Mouse (Mus musculus): ENCODE data around the gene Evl. TPM values are rescaled to one million over a fixed set of nuclear protein-coding genes. Genes with fewer than 3 reads are reported as not detected.
A peak's percentile ranks its signal among the peaks of the same experiment; 100 is the strongest.

Evl gene
- total and polyA plus RNA-seq, 2 experiments from 2014 or later: 230 to 285 TPM

- no peak for TF ChIP-seq CTCF (IDR thresholded peaks at IDR 0.05)
- H3K9me3 ChIP-seq (ENCODE audit: low read length): no peaks in the 10 kb centered on the region
- ATAC-seq (ENCODE audit: low FRiP score): no peak
- no peak overlapping the region for H3K4me2 ChIP-seq (ENCODE audit: low read depth, low read length, poor library complexity, severe bottlenecking)
- H3K4me3 ChIP-seq (ENCODE audit: low read depth, low read length): no peak overlapping the region
- H3K4me1 ChIP-seq (ENCODE audit: insufficient read depth, low read length): peaks cover 3% of the 10 kb centered on the region; the same call in 1 of the 2 replicates
- no peak overlapping the region for H3K9ac ChIP-seq (replicated peaks; ENCODE audit: low read length, poor library complexity, severe bottlenecking)
- DNase-seq (ENCODE audit: low spot score): peak; percentile 18
- H3K27me3 ChIP-seq (ENCODE audit: insufficient read depth, low read length): no peaks in the 10 kb centered on the region
- 18% methylated on average over 12 of the region's 12 CpGs for WGBS
- H3K27ac ChIP-seq (ENCODE audit: low read depth, low read length): no peak overlapping the region
- H3K36me3 ChIP-seq (ENCODE audit: insufficient read depth, low read length): no peaks in the 10 kb centered on the region
Observed at GRCm38 (mm10) chr12:108564910-108565506, 10.5 kb downstream of the Evl start.

GRCm38 (mm10) chr12:108579156-108579871 lies 24.8 kb downstream of the Evl start:
- Histone ChIP-seq H3K4me3 (ENCODE audit: low read depth, low read length) (no peak overlapping the region), H3K9me3 (ENCODE audit: low read length) (no peaks in the 10 kb centered on the region), H3K4me2 (ENCODE audit: low read depth, low read length, poor library complexity, severe bottlenecking) (no peak overlapping the region), H3K27me3 (ENCODE audit: insufficient read depth, low read length) (no peaks in the 10 kb centered on the region), H3K9ac (replicated peaks; ENCODE audit: low read length, poor library complexity, severe bottlenecking) (no peak overlapping the region), H3K36me3 (ENCODE audit: insufficient read depth, low read length) (no peaks in the 10 kb centered on the region; the same call in 1 of the 2 replicates), H3K27ac (ENCODE audit: low read depth, low read length) (no peak overlapping the region), H3K4me1 (ENCODE audit: insufficient read depth, low read length) (no peaks in the 10 kb centered on the region)
- DNase-seq (ENCODE audit: low spot score) (no peak), ATAC-seq (ENCODE audit: low FRiP score) (no peak)
- no peak for TF ChIP-seq CTCF (IDR thresholded peaks at IDR 0.05)
- WGBS: 76% methylated on average over 7 of the region's 7 CpGs

- Histone ChIP-seq H3K9me3 (ENCODE audit: low read length) (no peaks in the 10 kb centered on the region), H3K4me3 (ENCODE audit: low read depth, low read length) (no peak overlapping the region), H3K27ac (ENCODE audit: low read depth, low read length) (no peak overlapping the region), H3K27me3 (ENCODE audit: insufficient read depth, low read length) (no peaks in the 10 kb centered on the region), H3K4me1 (ENCODE audit: insufficient read depth, low read length) (no peaks in the 10 kb centered on the region), H3K36me3 (ENCODE audit: insufficient read depth, low read length) (no peaks in the 10 kb centered on the region; the same call in 1 of the 2 replicates), H3K9ac (replicated peaks; ENCODE audit: low read length, poor library complexity, severe bottlenecking) (no peak overlapping the region), H3K4me2 (ENCODE audit: low read depth, low read length, poor library complexity, severe bottlenecking) (no peak overlapping the region)
- ATAC-seq (ENCODE audit: low FRiP score): no peak
- 74% methylated on average over 1 of the region's 1 CpGs for WGBS
- no peak for DNase-seq (ENCODE audit: low spot score)
- no peak for TF ChIP-seq CTCF (IDR thresholded peaks at IDR 0.05)
Observed at GRCm38 (mm10) chr12:108583775-108584174, 29.3 kb downstream of the Evl start.

- no peak for ATAC-seq (ENCODE audit: low FRiP score)
- Histone ChIP-seq H3K36me3 (ENCODE audit: insufficient read depth, low read length) (no peaks in the 10 kb centered on the region), H3K9ac (replicated peaks; ENCODE audit: low read length, poor library complexity, severe bottlenecking) (no peak overlapping the region), H3K4me2 (ENCODE audit: low read depth, low read length, poor library complexity, severe bottlenecking) (no peak overlapping the region), H3K4me3 (ENCODE audit: low read depth, low read length) (no peak overlapping the region), H3K4me1 (ENCODE audit: insufficient read depth, low read length) (no peaks in the 10 kb centered on the region), H3K27ac (ENCODE audit: low read depth, low read length) (no peak overlapping the region), H3K27me3 (ENCODE audit: insufficient read depth, low read length) (no peaks in the 10 kb centered on the region), H3K9me3 (ENCODE audit: low read length) (no peaks in the 10 kb centered on the region)
- no peak for TF ChIP-seq CTCF (IDR thresholded peaks at IDR 0.05)
- no peak for DNase-seq (ENCODE audit: low spot score)
- WGBS: 87% methylated on average over 2 of the region's 2 CpGs
Observed at GRCm38 (mm10) chr12:108590131-108590530, 35.6 kb downstream of the Evl start.

- ATAC-seq (ENCODE audit: low FRiP score) (no peak), DNase-seq (ENCODE audit: low spot score) (no peak)
- TF ChIP-seq CTCF (IDR thresholded peaks at IDR 0.05): no peak
- Histone ChIP-seq H3K9me3 (ENCODE audit: low read length) (no peaks in the 10 kb centered on the region), H3K27me3 (ENCODE audit: insufficient read depth, low read length) (no peaks in the 10 kb centered on the region), H3K4me2 (ENCODE audit: low read depth, low read length, poor library complexity, severe bottlenecking) (no peak overlapping the region), H3K27ac (ENCODE audit: low read depth, low read length) (no peak overlapping the region), H3K4me1 (ENCODE audit: insufficient read depth, low read length) (no peaks in the 10 kb centered on the region), H3K36me3 (ENCODE audit: insufficient read depth, low read length) (no peaks in the 10 kb centered on the region), H3K4me3 (ENCODE audit: low read depth, low read length) (no peak overlapping the region), H3K9ac (replicated peaks; ENCODE audit: low read length, poor library complexity, severe bottlenecking) (no peak overlapping the region)
- WGBS: 75% methylated on average over 5 of the region's 5 CpGs
Observed at GRCm38 (mm10) chr12:108591586-108591985, 37.1 kb downstream of the Evl start.

GRCm38 (mm10) chr12:108592866-108593265 lies 38.3 kb downstream of the Evl start:
- Histone ChIP-seq H3K4me2 (ENCODE audit: low read depth, low read length, poor library complexity, severe bottlenecking) (no peak overlapping the region), H3K9ac (replicated peaks; ENCODE audit: low read length, poor library complexity, severe bottlenecking) (no peak overlapping the region), H3K4me3 (ENCODE audit: low read depth, low read length) (no peak overlapping the region), H3K4me1 (ENCODE audit: insufficient read depth, low read length) (no peaks in the 10 kb centered on the region), H3K27ac (ENCODE audit: low read depth, low read length) (no peak overlapping the region), H3K9me3 (ENCODE audit: low read length) (no peaks in the 10 kb centered on the region), H3K36me3 (ENCODE audit: insufficient read depth, low read length) (no peaks in the 10 kb centered on the region), H3K27me3 (ENCODE audit: insufficient read depth, low read length) (no peaks in the 10 kb centered on the region)
- WGBS: 90% methylated on average over 6 of the region's 6 CpGs
- no peak for TF ChIP-seq CTCF (IDR thresholded peaks at IDR 0.05)
- ATAC-seq (ENCODE audit: low FRiP score): no peak
- no peak for DNase-seq (ENCODE audit: low spot score)

Measured in midbrain, postnatal 0 days (tissue).